Mouse (Mus musculus): ENCODE data around the gene Med22. TPM values are rescaled to one million over a fixed set of nuclear protein-coding genes. Genes with fewer than 3 reads are reported as not detected.
A peak's percentile ranks its signal among the peaks of the same experiment; 100 is the strongest.

Gene Med22
- total and polyA plus RNA-seq, 3 experiments = 10.8 to 75.9 (median 24.6) TPM

GRCm38 (mm10) chr2:26913416-26914147 lies 3.1 kb upstream of the Med22 start:
- DNase-seq (ENCODE audit: low spot score) = no peak
- Histone ChIP-seq H3K27me3 (ENCODE audit: insufficient read depth, low read length) (no peaks in the 10 kb centered on the region), H3K36me3 (replicated peaks) (peaks cover 71% of the 10 kb centered on the region), H3K4me3 (ENCODE audit: low read depth, low read length) (peak overlapping the region; percentile 99), H3K9me3 (replicated peaks) (no peaks in the 10 kb centered on the region), H3K4me1 (ENCODE audit: insufficient read depth, low read depth, low read length) (peaks cover 74% of the 10 kb centered on the region)
- no peak for ATAC-seq (ENCODE audit: extremely low read depth, insufficient number of reproducible peaks, low FRiP score, poor library complexity, severe bottlenecking)
- no peak for TF ChIP-seq TAL1 (conservative IDR thresholded peaks at IDR 0.05; ENCODE audit: low read depth, low read length)
- TF ChIP-seq POLR2AphosphoS5 (IDR thresholded peaks at IDR 0.05; ENCODE audit: insufficient replicate concordance, low read depth, low read length) = peak; percentile 11; the same call in 1 of the 2 replicates
- TF ChIP-seq GATA1 (IDR thresholded peaks at IDR 0.05; ENCODE audit: borderline replicate concordance, low read length) = no peak
- TF ChIP-seq GATA2 (IDR thresholded peaks at IDR 0.05; ENCODE audit: borderline replicate concordance, low read depth, low read length) = no peak
- TF ChIP-seq CTCF (IDR thresholded peaks at IDR 0.05; ENCODE audit: low read depth, low read length) = no peak

- H3K36me3 ChIP-seq (replicated peaks) = peaks cover 71% of the 10 kb centered on the region
- peak overlapping the region; percentile 99 for H3K4me3 ChIP-seq (ENCODE audit: low read depth, low read length)
- no peak for ATAC-seq (ENCODE audit: extremely low read depth, insufficient number of reproducible peaks, low FRiP score, poor library complexity, severe bottlenecking)
- H3K9me3 ChIP-seq (replicated peaks) = no peaks in the 10 kb centered on the region
- TF ChIP-seq CTCF (IDR thresholded peaks at IDR 0.05; ENCODE audit: low read depth, low read length) (no peak), GATA1 (IDR thresholded peaks at IDR 0.05; ENCODE audit: borderline replicate concordance, low read length) (no peak), GATA2 (IDR thresholded peaks at IDR 0.05; ENCODE audit: borderline replicate concordance, low read depth, low read length) (no peak), TAL1 (conservative IDR thresholded peaks at IDR 0.05; ENCODE audit: low read depth, low read length) (no peak), POLR2AphosphoS5 (IDR thresholded peaks at IDR 0.05; ENCODE audit: insufficient replicate concordance, low read depth, low read length) (no peak; the same call in 1 of the 2 replicates)
- peaks cover 74% of the 10 kb centered on the region for H3K4me1 ChIP-seq (ENCODE audit: insufficient read depth, low read depth, low read length)
- H3K27me3 ChIP-seq (ENCODE audit: insufficient read depth, low read length) = no peaks in the 10 kb centered on the region
- DNase-seq (ENCODE audit: low spot score) = no peak
These were observed 1.8 kb upstream of the Med22 start for GRCm38 (mm10) chr2:26912253-26912770.

GRCm38 (mm10) chr2:26910994-26911765 lies 703 bp upstream of the Med22 start:
- Histone ChIP-seq H3K4me1 (ENCODE audit: insufficient read depth, low read depth, low read length) (peaks cover 74% of the 10 kb centered on the region), H3K9me3 (replicated peaks) (no peaks in the 10 kb centered on the region), H3K4me3 (ENCODE audit: low read depth, low read length) (peak overlapping the region; percentile 99), H3K36me3 (replicated peaks) (peaks cover 74% of the 10 kb centered on the region), H3K27me3 (ENCODE audit: insufficient read depth, low read length) (no peaks in the 10 kb centered on the region)
- ATAC-seq (ENCODE audit: extremely low read depth, insufficient number of reproducible peaks, low FRiP score, poor library complexity, severe bottlenecking) (no peak), DNase-seq (ENCODE audit: low spot score) (no peak)
- TF ChIP-seq POLR2AphosphoS5 (IDR thresholded peaks at IDR 0.05; ENCODE audit: insufficient replicate concordance, low read depth, low read length) (no peak), GATA1 (IDR thresholded peaks at IDR 0.05; ENCODE audit: borderline replicate concordance, low read length) (no peak), GATA2 (IDR thresholded peaks at IDR 0.05; ENCODE audit: borderline replicate concordance, low read depth, low read length) (no peak), CTCF (IDR thresholded peaks at IDR 0.05; ENCODE audit: low read depth, low read length) (no peak), TAL1 (conservative IDR thresholded peaks at IDR 0.05; ENCODE audit: low read depth, low read length) (no peak)

- no peak for ATAC-seq (ENCODE audit: extremely low read depth, insufficient number of reproducible peaks, low FRiP score, poor library complexity, severe bottlenecking)
- no peaks in the 10 kb centered on the region for H3K9me3 ChIP-seq (replicated peaks)
- no peak for DNase-seq (ENCODE audit: low spot score)
- no peak for TF ChIP-seq GATA1 (IDR thresholded peaks at IDR 0.05; ENCODE audit: borderline replicate concordance, low read length)
- no peak for TF ChIP-seq POLR2AphosphoS5 (IDR thresholded peaks at IDR 0.05; ENCODE audit: insufficient replicate concordance, low read depth, low read length)
- H3K4me1 ChIP-seq (ENCODE audit: insufficient read depth, low read depth, low read length) = peaks cover 67% of the 10 kb centered on the region
- no peaks in the 10 kb centered on the region for H3K27me3 ChIP-seq (ENCODE audit: insufficient read depth, low read length)
- H3K36me3 ChIP-seq (replicated peaks) = peaks cover 83% of the 10 kb centered on the region
- H3K4me3 ChIP-seq (ENCODE audit: low read depth, low read length) = peak overlapping the region; percentile 99
These were observed 1.1 kb downstream of the Med22 start for GRCm38 (mm10) chr2:26909387-26909784.

- H3K4me1 ChIP-seq (ENCODE audit: insufficient read depth, low read depth, low read length) = peaks cover 67% of the 10 kb centered on the region
- DNase-seq (ENCODE audit: low spot score) = no peak
These were observed 1.6 kb downstream of the Med22 start for GRCm38 (mm10) chr2:26908710-26909386.

More at GRCm38 (mm10) chr2:26908710-26909386, 1.6 kb downstream of the Med22 start:
- H3K36me3 ChIP-seq (replicated peaks) = peaks cover 84% of the 10 kb centered on the region
- H3K9me3 ChIP-seq (replicated peaks) = no peaks in the 10 kb centered on the region
- no peaks in the 10 kb centered on the region for H3K27me3 ChIP-seq (ENCODE audit: insufficient read depth, low read length)
- H3K4me3 ChIP-seq (ENCODE audit: low read depth, low read length) = peak overlapping the region; percentile 99
- TF ChIP-seq GATA1 (IDR thresholded peaks at IDR 0.05; ENCODE audit: borderline replicate concordance, low read length) (no peak), CTCF (IDR thresholded peaks at IDR 0.05; ENCODE audit: low read depth, low read length) (no peak), POLR2AphosphoS5 (IDR thresholded peaks at IDR 0.05; ENCODE audit: insufficient replicate concordance, low read depth, low read length) (no peak), TAL1 (conservative IDR thresholded peaks at IDR 0.05; ENCODE audit: low read depth, low read length) (no peak), GATA2 (IDR thresholded peaks at IDR 0.05; ENCODE audit: borderline replicate concordance, low read depth, low read length) (no peak)
- ATAC-seq (ENCODE audit: extremely low read depth, insufficient number of reproducible peaks, low FRiP score, poor library complexity, severe bottlenecking) = no peak
